Mouse (Mus musculus): ENCODE measurements around the gene Sgcg.

- TF ChIP-seq CTCF (IDR thresholded peaks at IDR 0.05; ENCODE audit: borderline replicate concordance, extremely low read depth, insufficient read depth, insufficient read length) (no peak), POLR2A (IDR thresholded peaks at IDR 0.05; ENCODE audit: borderline replicate concordance, extremely low read depth, insufficient read depth, insufficient read length, poor library complexity, severe bottlenecking) (no peak)
Measured at GRCm38 (mm10) chr14:61237101-61237654, 21.1 kb downstream of the Sgcg start.

All from brain, embryonic 14.5 days (tissue).